Mouse (Mus musculus): ENCODE data around the gene Ppp1r12b. TPM values are rescaled to one million over a fixed set of nuclear protein-coding genes. Genes with fewer than 3 reads are reported as not detected.
A peak's percentile ranks its signal among the peaks of the same experiment; 100 is the strongest.

Gene Ppp1r12b
- total RNA-seq, 2 experiments from 2014 or later: 68.5 to 75.8 TPM

DNA sequence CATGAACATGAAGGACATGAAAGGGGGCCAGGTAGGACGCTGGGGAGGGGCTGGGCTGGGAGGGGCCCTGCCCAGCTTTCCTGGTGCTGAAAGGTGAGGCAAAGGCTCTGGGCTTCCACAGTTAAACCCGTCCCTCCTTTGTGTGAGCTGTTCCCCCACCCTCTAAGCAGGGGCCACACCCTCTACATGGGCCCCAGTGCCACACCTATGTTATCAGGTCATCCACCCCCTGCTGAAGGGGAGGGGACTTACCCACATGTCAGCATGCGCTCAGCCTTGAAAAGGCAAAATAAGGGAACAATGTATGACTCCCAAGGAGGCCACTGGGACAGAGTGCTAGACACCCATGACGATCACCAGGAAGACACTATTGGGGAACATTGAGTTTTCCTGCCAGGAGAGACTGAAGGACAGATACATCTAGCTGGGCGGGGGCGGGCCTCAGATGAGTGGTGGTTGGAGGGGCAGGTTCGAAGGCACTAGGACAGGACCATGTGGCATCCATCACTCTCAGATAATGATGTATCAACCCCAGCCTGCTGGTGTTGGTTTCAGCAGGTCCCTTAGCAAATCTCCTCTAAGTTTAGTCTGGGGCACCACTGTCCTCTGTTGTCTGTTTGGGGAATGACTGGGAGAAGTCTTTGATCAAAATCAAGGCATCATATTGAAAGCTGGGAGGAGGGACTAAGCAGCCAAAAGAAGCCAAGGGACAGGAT, 213.6 kb downstream of the Ppp1r12b start:
- no peak for DNase-seq (ENCODE audit: extremely low spot score in 1 of 2, low spot score in 1 of 2)

DNA sequence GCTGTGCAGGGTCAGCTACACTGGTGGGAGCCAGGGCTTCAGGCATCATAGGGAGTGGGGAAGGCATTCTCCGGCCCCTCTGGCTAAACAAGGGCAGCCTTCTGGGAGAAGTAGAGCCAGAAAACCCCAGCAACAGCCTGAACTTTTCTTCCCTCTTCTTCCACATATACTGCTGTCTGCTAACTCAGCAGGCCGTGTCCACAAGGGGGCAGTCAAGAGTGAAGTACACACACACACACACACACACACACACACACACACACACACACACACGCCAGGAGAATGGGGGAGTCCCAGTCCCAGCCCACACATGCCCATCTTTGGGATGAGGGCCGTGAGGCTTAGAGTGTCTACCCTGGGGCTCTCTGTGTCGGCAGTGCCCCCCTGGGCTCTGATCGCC, 214.3 kb downstream of the Ppp1r12b start:
- peak in 1 of 2 experiments; percentile 48 for DNase-seq (ENCODE audit: extremely low spot score in 1 of 2, low spot score in 1 of 2)

DNA sequence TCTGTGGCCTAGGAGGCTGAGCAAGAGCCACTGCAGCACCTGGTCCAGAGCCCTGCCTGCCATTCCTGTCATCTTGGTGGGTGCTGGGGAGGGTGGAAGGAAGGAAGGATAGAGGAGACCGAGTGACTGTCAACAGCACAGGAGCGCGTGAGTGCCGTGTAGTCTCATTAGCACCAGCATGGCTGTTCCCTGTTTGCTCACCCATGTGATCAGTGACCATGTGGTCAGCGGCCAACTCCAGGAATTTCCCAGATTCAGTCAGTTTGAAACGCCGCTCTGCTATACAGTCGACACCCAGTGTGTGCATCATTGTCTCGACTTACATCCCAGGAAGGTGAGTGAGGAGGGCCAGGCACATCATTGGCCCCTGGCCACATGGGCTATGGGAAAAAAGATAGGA, 218.3 kb downstream of the Ppp1r12b start:
- DNase-seq (ENCODE audit: extremely low spot score in 1 of 2, low spot score in 1 of 2): no peak

DNA sequence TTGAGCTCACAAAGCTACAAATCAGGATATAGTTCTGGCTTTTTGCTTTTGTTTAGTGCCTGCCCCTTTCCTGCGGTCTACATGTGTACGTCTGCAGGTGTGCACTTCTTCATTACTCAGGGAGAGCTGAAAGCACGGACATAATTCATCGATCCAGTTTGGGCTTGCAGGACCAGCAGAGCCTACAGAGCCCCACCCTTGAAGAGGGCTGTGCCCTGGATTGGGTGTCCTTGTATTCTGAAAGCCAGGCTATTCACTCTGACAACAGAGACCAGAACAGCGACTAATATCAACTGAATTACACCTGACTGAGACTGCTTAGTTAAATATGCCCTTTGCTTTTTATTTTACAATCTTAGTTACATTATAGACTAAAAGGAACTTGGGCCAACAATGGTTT, 222.1 kb downstream of the Ppp1r12b start:
- DNase-seq (ENCODE audit: extremely low spot score in 1 of 2, low spot score in 1 of 2): no peak

DNA sequence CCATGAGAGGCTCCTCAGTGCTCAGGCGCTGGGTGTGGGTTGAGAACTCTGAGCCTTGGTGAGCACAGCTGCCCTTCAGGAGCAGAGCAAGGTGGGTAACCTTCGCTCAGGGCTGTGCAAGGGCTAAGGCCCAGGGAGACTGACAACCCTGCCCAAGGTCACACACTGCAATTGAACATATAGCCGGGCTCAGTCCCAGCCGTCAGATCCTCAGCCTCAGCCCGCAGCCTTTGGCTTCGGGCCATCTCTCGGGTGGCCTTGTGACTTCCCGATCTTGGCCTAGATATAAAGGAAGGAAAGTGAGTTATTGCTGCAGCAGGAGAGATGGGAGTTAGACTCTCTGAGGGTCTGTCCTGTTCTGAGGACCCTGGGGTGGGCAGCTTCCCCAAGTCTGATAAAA, 228.5 kb downstream of the Ppp1r12b start:
- DNase-seq (ENCODE audit: extremely low spot score in 1 of 2, low spot score in 1 of 2): no peak

DNA sequence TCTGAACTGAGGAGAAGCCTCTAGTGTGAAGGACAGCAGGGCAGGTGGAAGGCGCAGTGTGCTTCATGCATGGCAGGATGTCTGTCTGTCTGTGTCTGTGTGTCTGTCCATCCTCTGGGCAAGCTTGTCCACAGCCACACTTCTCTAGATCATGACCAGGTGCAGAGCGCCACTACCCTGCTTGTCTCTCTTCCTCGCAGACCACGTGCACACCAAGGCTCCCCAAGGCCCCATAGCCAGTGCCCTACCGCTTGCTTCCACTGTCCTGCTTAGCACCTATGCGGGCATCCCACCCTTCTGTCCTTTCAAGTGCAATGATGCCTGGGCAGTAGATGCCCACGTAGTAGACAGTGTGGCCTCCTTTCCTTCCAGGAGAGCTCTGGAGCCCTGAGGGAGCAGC, 229.3 kb downstream of the Ppp1r12b start:
- no peak for DNase-seq (ENCODE audit: extremely low spot score in 1 of 2, low spot score in 1 of 2)

DNA sequence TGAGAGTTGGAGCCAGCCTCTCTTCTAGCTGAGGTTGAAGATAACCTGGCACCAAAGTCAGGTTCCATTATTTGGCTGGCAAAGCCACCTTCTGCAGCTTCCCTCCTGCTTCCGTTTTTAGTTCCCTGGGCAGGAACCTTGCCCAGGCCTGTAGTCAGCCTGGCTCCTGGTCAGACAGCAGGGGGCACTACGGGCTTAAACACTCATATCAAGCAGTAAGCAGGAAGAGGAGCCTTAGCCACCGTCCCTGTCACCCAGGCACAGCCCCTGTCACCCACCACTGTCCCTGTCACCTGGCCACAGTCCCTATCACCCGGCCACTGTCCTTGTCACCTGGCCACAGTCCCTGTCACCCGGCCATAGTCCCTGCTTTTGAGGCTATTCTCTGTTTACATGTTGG, 230.5 kb downstream of the Ppp1r12b start:
- DNase-seq (ENCODE audit: extremely low spot score in 1 of 2, low spot score in 1 of 2): peak in 1 of 2 experiments; percentile 42

DNA sequence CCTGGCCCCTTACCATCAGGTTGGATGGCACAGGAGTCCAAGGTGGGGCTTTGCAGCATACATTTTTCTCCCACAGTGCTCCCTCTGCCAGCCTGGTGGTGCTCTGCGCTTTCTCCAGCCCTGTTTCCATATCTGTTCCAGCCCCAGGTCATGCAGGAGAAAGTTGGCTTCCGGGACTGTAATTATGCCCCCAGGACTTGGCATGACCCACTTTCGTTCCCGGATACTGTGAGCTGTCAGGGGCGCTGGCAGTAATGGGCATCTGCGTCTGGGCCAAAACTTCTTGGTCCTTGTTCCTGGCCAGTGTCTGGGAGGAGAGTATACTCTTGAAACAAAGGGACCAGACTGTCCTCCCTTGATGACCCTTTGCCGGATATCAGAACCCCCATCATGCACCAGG, 232.9 kb downstream of the Ppp1r12b start:
- no peak for DNase-seq (ENCODE audit: extremely low spot score in 1 of 2, low spot score in 1 of 2)

DNA sequence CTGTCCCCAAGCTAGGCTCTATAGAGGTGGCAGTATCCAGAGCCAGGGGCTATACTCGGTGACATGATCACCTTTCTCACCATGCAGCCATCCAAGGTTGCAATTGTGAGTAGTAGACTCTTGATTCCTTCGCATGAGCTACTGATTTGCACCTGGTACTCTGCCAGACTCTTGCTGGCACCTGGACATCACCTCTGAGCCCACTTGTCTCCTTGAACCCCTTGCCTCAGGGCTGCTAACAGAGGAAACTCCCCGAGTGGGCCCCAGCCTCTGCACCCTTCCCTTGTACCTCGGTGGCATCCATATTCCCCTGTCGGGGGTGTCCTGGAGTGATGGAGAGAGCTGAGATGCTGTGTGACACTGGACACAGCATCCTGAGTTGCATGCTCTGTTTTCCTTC, 234.3 kb downstream of the Ppp1r12b start:
- DNase-seq (ENCODE audit: extremely low spot score in 1 of 2, low spot score in 1 of 2): no peak

DNA sequence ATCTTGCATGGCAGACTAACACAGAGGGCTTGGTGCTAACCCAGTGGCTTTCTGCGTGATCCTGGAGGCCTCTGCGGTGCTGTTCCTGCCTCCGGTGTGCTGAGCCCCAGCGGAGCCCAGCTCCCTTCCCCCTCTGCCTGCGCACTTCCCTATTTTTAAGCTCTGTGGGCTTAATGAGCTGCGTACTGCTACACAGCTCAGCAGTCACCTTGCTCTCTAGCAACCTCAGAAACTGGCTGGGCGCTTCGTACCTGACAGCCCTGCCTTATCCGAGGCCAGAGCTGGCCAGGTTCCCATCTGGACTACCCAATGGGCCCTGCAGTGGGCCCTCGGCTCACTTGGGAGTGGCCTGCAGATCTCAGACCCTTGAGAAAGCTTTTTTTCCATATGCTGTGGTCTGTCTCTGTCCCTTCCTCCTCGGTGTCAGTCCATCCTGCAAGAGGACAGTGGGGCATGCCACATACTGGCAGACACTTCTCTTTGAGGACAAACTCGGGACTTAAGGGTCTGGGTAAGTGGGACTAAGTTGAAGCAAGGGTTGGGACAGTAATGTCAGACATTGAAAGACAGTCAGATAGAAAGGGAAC, 235.9 kb downstream of the Ppp1r12b start:
- no peak for DNase-seq (ENCODE audit: extremely low spot score in 1 of 2, low spot score in 1 of 2)

DNA sequence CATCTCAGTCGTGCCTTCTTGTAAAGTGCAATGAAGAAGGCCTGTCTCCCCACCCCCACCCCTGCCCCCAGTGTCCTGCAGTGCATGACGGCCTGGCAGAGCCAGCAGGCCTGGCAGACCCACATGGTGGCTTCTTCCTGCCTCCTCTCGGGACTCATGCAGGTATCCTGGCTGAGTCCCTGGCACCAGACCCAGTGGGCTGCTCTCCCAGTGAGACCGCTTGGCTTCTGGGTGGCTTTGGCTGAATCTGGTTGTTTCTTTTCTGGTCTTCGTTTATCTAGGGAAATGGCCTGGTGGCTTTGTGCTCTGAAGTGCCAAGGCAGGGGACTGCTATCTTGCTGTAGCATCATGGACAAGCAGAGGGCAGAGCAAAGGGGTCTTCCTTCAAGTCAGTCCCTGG, 240.7 kb downstream of the Ppp1r12b start:
- no peak for DNase-seq (ENCODE audit: extremely low spot score in 1 of 2, low spot score in 1 of 2)

DNA sequence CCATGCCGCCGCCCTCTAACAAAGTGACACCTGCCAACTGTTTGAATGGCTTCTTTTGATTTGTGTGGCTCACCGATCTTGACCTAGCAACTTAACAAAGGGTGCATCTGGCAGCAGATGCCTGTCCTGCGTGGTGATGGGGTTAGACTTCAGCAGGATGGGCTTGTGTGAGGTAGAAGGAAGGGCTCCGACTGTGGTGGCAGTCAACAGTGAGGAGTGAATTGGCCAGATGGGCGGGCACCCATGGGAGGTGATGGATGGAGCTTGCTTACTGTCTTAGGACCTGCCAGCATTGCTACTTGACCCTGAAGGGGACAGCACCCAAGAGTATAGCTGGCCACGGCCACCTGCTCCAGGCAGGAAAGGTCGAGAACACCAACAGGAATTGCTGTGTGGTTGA, 241.6 kb downstream of the Ppp1r12b start:
- no peak for DNase-seq (ENCODE audit: extremely low spot score in 1 of 2, low spot score in 1 of 2)

DNA sequence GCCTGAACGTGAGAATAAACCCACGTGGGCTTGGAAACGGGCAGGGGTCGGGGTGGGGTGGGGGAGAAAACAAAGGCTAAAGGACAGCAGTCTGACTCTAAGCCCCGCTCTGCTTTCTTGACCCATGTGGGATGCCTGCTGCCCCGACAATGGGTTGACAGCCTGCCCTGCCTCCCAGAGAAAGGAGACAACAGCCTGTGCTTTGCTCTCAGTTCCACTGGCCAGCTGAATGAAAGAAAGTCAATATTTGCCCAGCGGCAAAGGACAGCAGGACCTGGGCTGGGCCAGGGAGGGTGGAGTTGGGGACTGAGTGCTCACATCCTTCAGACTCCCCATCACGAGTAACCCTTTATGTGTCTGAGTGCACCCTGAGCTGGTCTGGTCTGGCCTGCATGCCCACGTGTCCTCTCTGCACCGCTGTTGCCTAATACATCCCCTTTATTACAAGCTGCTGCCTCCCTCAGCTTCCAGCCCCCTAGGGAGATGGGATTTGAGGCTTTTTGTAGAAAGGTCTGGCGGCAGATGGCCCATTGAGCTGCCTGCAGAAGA, 242.2 kb downstream of the Ppp1r12b start:
- DNase-seq (ENCODE audit: extremely low spot score in 1 of 2, low spot score in 1 of 2): no peak

DNA sequence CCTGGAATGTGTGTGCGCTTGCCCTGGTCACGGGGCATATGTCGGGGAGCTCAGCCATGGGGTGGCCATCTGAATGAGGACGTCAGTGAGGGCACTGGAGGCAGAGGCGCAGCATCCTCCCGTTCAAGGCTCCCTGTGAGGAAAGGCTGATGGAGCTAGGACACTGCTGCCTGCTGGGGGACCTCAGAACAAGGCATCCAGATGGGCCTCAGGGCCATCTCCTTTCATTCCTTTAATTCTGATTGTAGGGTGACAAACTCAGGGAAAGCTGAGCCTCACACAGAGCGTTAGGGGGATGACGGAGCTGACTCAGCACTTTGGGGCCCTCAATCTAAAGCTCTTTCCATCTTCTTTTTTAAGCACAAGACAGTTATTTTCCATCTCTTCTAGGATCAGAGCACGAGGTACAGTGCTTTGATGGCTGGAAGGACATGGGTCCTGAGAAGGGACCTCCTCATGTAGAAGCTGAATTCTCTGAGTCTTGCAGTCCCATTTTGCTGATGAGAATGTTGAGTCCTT, 242.9 kb downstream of the Ppp1r12b start:
- DNase-seq (ENCODE audit: extremely low spot score in 1 of 2, low spot score in 1 of 2): no peak

DNA sequence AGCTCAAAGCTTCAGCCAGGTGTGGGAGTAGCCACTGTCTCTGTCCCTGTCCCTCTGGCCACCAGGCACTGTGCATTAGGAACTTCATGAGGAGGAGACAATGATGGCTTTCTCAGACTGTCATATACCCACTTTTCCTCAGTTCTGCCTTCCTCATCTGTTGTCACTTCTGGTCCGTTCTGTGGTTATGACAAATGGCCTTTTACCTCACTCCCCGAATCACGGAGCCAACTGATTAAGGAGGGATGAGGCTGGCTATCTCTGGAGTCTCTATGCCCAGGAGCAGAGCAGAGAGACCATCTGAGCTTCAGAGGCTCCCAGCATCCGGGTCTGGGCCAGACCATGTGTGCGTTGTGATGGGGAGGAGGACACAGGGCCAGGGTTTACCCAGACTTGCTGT, 244.1 kb downstream of the Ppp1r12b start:
- no peak for DNase-seq (ENCODE audit: extremely low spot score in 1 of 2, low spot score in 1 of 2)

DNA sequence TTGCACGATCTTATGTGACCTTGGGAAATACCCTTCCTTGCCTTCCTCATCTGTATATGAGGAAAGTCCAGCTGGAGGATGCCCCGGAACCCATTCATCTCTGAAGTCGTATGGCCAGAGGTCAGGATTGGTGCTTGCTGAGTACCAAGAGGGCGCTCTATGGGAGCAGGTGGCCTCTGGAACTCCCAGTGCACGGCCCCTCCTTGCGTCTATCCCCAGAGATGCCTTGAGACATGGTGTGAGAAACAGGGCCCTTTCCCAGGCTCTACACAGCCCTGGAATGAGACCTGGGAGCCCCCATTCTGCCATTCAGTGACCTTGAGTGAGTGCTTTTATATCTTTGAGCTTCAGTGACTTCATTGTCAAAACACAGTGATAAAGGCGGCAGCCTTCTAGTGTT, 244.7 kb downstream of the Ppp1r12b start:
- no peak for DNase-seq (ENCODE audit: extremely low spot score in 1 of 2, low spot score in 1 of 2)

DNA sequence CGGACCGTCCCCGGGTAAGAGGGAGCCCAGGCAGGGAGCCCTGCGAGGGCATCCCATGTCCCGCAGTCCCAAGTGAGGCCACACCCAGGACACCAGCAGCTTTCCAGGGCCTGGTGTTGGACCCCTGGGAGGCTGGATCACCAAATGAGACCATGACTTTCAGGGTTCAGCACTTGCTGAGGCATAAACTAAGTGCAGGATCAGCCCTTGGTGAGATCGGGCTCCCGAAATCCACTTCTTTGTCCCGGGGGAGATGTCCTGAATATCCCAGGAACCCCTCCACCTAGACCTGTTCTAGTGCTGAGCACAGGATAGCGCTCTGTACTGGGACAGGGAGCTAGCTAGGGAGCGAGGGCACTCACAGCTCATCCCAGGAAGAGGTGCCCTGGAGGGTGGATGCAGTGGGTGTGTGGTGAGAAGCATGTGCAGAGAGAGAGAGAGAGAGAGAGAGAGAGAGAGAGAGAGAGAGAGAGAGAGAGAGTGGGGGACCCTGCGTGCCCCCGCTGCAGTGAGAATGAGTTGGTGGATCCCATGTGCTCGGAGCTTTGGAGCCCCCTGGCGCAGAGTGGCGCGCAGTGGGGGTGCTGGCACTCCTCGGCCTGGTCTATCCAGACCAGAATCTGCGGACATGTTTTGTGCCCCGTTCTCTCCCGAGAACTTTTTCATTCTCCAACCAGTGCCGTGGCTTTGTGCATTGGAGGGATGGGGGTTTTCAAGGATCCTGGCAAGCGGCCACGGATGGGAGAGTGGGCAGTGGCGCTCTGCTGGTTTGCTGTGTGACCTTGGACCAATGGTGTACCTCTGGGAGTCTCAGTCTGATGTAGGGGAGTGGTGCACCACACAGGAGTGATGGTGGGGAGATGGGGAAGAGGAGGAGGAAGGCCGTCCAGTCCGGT, 246.1 kb downstream of the Ppp1r12b start:
- DNase-seq (ENCODE audit: extremely low spot score in 1 of 2, low spot score in 1 of 2): no peak

DNA sequence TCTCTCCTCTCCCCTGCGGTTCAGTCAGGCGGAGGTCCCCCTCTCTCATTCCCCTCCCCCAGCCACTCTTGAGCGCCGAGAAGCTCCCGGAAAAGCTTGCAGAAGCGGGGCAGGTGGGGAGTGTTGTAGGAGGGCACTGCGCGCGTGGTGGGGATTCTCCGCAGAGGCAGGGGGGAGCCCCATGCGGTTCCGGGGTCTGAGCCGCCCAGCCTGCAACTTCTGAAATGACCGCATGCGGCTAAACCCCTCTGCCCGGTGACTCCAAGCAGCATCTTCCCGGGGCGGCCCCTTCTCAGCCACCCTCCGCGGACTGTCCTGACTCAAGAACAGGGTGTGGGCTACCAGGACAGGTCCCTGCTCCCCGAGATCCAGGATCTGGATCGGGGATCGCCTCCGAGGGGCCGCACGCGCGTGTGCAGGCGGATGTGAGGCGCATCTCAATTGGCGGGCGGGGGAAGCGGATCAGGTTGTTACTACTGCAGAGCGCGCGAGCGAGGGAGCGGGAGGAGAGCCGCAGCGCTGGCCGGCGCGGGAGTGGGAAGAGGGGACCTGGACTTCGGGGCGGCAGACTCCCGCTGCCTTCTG, 246.8 kb downstream of the Ppp1r12b start:
- peak in 1 of 2 experiments; percentile 33 for DNase-seq (ENCODE audit: extremely low spot score in 1 of 2, low spot score in 1 of 2)

DNA sequence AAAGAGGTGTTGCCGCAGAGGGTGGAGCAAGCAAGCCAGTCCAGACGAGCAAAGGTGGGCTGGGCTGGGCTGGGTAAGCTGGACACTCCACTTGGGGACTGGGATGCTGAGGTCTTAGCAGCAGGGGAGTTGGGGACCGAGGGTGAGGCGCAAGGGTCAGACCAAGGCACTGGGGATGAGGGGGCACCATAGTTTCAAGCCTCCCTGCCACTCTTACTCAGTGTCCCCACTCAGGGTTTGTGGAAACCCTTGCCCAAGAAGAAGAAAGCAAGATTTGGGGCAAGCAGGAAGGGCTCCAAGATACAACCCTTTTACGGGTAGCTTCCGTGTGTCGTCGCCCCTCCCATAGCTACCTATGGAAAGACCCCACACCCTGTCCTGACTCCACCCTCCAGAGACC, 247.5 kb downstream of the Ppp1r12b start:
- DNase-seq (ENCODE audit: extremely low spot score in 1 of 2, low spot score in 1 of 2): no peak

DNA sequence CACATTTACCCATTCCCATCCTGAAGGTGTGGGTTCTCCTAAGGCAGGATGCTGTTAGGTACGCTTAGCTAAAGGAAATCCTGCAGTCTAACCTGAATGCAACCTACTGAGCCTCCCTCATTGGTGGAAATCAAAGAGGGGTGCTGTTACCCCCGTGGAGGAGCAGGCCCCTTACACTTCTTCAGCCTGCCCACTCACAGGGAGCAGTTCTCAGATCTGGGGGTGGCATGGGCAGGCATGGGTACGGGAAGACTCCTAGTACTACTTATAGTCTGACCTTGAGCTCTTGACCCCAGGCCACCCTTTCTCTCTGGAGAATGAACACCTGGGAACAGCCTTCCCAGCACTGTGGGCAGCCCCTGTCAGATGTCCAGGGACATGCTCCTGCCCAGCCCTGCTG, 248.2 kb downstream of the Ppp1r12b start:
- DNase-seq (ENCODE audit: extremely low spot score in 1 of 2, low spot score in 1 of 2): no peak

DNA sequence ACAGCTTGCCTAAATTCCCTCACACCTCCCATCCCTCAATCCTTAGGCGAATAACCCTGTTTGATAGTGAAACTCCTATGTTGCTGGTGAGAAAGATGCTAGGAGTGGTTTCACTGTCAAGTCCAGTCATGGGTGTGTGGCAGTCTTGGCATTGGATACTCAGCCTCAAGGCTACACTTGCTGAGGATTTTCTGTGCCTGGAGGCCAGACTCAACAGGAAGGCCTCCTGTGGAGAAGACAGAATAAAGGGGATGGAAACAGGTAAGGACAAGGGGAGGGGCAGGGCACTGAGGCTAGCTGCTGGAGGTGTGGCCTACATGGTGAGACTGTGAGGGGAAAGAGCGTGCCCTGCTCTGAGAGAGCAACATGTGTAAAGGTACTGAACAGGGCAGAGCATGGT, 249.2 kb downstream of the Ppp1r12b start:
- DNase-seq (ENCODE audit: extremely low spot score in 1 of 2, low spot score in 1 of 2): no peak
